Mouse (Mus musculus) cerebellum, adult 8-10 months (tissue): Measurements from ENCODE around the gene Ryr2.
"Not testable (repeated sequence)": the region's sequence is repeated elsewhere in the genome, so short reads cannot be mapped to it uniquely, and the experiment has no call there.

ENCODE experiments used
- DNase-seq: peaks from one replicate; pipeline ENCODE4 v3.0.0; 2022

Ryr2 gene

GRCm38 (mm10) chr13:12106662-12107632 is at the start of gene Ryr2:
Gene Ryr2 (minus strand): TSS chr13:12106945.
- peak; percentile 88 for DNase-seq

- DNase-seq = no peak
Measured at GRCm38 (mm10) chr13:12153922-12154321, 47.2 kb upstream of the Ryr2 start.

GRCm38 (mm10) chr13:12146918-12147507 is 40.3 kb upstream of the Ryr2 start:
- DNase-seq = no peak

- no peak for DNase-seq
Measured at GRCm38 (mm10) chr13:12146402-12146801, 39.7 kb upstream of the Ryr2 start.

- no peak for DNase-seq
Measured at GRCm38 (mm10) chr13:12143347-12143746, 36.6 kb upstream of the Ryr2 start.

GRCm38 (mm10) chr13:12136461-12136860 is 29.7 kb upstream of the Ryr2 start:
- DNase-seq = not testable (repeated sequence)

- no peak for DNase-seq
Measured at GRCm38 (mm10) chr13:12133549-12133948, 26.8 kb upstream of the Ryr2 start.

- no peak for DNase-seq
Measured at GRCm38 (mm10) chr13:12132160-12132710, 25.5 kb upstream of the Ryr2 start.

GRCm38 (mm10) chr13:12129121-12129520 is 22.4 kb upstream of the Ryr2 start:
- no peak for DNase-seq

GRCm38 (mm10) chr13:12126099-12126498 is 19.4 kb upstream of the Ryr2 start:
- no peak for DNase-seq

GRCm38 (mm10) chr13:12124940-12125540 is 18.3 kb upstream of the Ryr2 start:
- DNase-seq = peak; percentile 87

- no peak for DNase-seq
Measured at GRCm38 (mm10) chr13:12115551-12115950, 8.8 kb upstream of the Ryr2 start.

GRCm38 (mm10) chr13:12114816-12115215 is 8.1 kb upstream of the Ryr2 start:
- no peak for DNase-seq

GRCm38 (mm10) chr13:12108955-12109354 is 2.2 kb upstream of the Ryr2 start:
- DNase-seq = no peak

GRCm38 (mm10) chr13:12105830-12106628 is 716 bp downstream of the Ryr2 start:
- DNase-seq = peak; percentile 70

- peak; percentile 53 for DNase-seq
Measured at GRCm38 (mm10) chr13:12105231-12105829, 1.4 kb downstream of the Ryr2 start.

GRCm38 (mm10) chr13:12104318-12104717 is 2.4 kb downstream of the Ryr2 start:
- DNase-seq = no peak

- no peak for DNase-seq
Measured at GRCm38 (mm10) chr13:12103017-12103416, 3.7 kb downstream of the Ryr2 start.

- DNase-seq = no peak
Measured at GRCm38 (mm10) chr13:12099446-12099845, 7.3 kb downstream of the Ryr2 start.

- no peak for DNase-seq
Measured at GRCm38 (mm10) chr13:12098981-12099380, 7.8 kb downstream of the Ryr2 start.

GRCm38 (mm10) chr13:12096382-12096932 is 10.3 kb downstream of the Ryr2 start:
- no peak for DNase-seq

- no peak for DNase-seq
Measured at GRCm38 (mm10) chr13:12094569-12094968, 12.2 kb downstream of the Ryr2 start.
